Mouse (Mus musculus): ENCODE measurements around the gene Eif2d. TPM values are rescaled to one million over a fixed set of nuclear protein-coding genes. Genes with fewer than 3 reads are reported as not detected.
A peak's percentile ranks its signal among the peaks of the same experiment; 100 is the strongest.
"Not testable (repeated sequence)": the region's sequence is repeated elsewhere in the genome, so short reads cannot be mapped to it uniquely, and the experiment has no call there.

Eif2d gene
- polyA plus RNA-seq, 1 experiment = 33.3 TPM

GRCm38 (mm10) chr1:131146181-131146614, 6.8 kb upstream of the Eif2d start:
- no peak for TF ChIP-seq MYOG (IDR thresholded peaks at IDR 0.05; ENCODE audit: control insufficient read depth, extremely low read depth, insufficient read length)
- TF ChIP-seq CTCF (IDR thresholded peaks at IDR 0.05; ENCODE audit: control insufficient read depth, insufficient read depth, insufficient read length) = no peak
- TF ChIP-seq MAX (IDR thresholded peaks at IDR 0.05) = no peak
- TF ChIP-seq CEBPB (IDR thresholded peaks at IDR 0.05; ENCODE audit: low read depth) = no peak
- no peak for TF ChIP-seq FOSL1 (IDR thresholded peaks at IDR 0.05; ENCODE audit: insufficient read depth, low read length, poor library complexity, severe bottlenecking)
- no peak for TF ChIP-seq USF1 (IDR thresholded peaks at IDR 0.05; ENCODE audit: low read depth)
- no peak for TF ChIP-seq MYOD1 (IDR thresholded peaks at IDR 0.05; ENCODE audit: control insufficient read depth, insufficient read length, low read depth)
- no peak overlapping the region for H3K4me3 ChIP-seq (ENCODE audit: insufficient read depth, poor library complexity, severe bottlenecking)

GRCm38 (mm10) chr1:131149496-131149895, 3.5 kb upstream of the Eif2d start:
- Histone ChIP-seq H3ac (ENCODE audit: control insufficient read depth, insufficient read length, low read depth) (no peak overlapping the region), H3K27me3 (ENCODE audit: control insufficient read depth, insufficient read depth, insufficient read length) (no peaks in the 10 kb centered on the region), H3K79me3 (ENCODE audit: low read depth) (no peaks in the 10 kb centered on the region)

More at GRCm38 (mm10) chr1:131146181-131146614, 6.8 kb upstream of the Eif2d start:
- Histone ChIP-seq H3ac (ENCODE audit: control insufficient read depth, insufficient read length, low read depth) (no peak overlapping the region), H3K79me3 (ENCODE audit: low read depth) (no peaks in the 10 kb centered on the region), H3K36me3 (ENCODE audit: control insufficient read depth, insufficient read depth) (no peaks in the 10 kb centered on the region), H3K79me2 (ENCODE audit: control insufficient read depth, insufficient read depth) (no peaks in the 10 kb centered on the region), H3K27me3 (ENCODE audit: control insufficient read depth, insufficient read depth, insufficient read length) (no peaks in the 10 kb centered on the region)

GRCm38 (mm10) chr1:131155456-131155855, 2.5 kb downstream of the Eif2d start:
- no peaks in the 10 kb centered on the region for H3K79me3 ChIP-seq (ENCODE audit: low read depth)

More at GRCm38 (mm10) chr1:131149496-131149895, 3.5 kb upstream of the Eif2d start:
- Histone ChIP-seq H3K4me3 (ENCODE audit: insufficient read depth, poor library complexity, severe bottlenecking) (no peak overlapping the region), H3K79me2 (ENCODE audit: control insufficient read depth, insufficient read depth) (peaks cover 15% of the 10 kb centered on the region), H3K36me3 (ENCODE audit: control insufficient read depth, insufficient read depth) (no peaks in the 10 kb centered on the region)
- TF ChIP-seq MAX (IDR thresholded peaks at IDR 0.05) = no peak
- TF ChIP-seq CEBPB (IDR thresholded peaks at IDR 0.05; ENCODE audit: low read depth) = no peak
- no peak for TF ChIP-seq USF1 (IDR thresholded peaks at IDR 0.05; ENCODE audit: low read depth)
- no peak for TF ChIP-seq MYOD1 (IDR thresholded peaks at IDR 0.05; ENCODE audit: control insufficient read depth, insufficient read length, low read depth)
- TF ChIP-seq MYOG (IDR thresholded peaks at IDR 0.05; ENCODE audit: control insufficient read depth, extremely low read depth, insufficient read length) = no peak
- TF ChIP-seq CTCF (IDR thresholded peaks at IDR 0.05; ENCODE audit: control insufficient read depth, insufficient read depth, insufficient read length) = no peak
- TF ChIP-seq FOSL1 (IDR thresholded peaks at IDR 0.05; ENCODE audit: insufficient read depth, low read length, poor library complexity, severe bottlenecking) = no peak

GRCm38 (mm10) chr1:131159573-131160327, 6.8 kb downstream of the Eif2d start:
- H3K79me3 ChIP-seq (ENCODE audit: low read depth); H3K27me3 ChIP-seq (ENCODE audit: control insufficient read depth, insufficient read depth, insufficient read length); H3K79me2 ChIP-seq (ENCODE audit: control insufficient read depth, insufficient read depth); H3K4me3 ChIP-seq (ENCODE audit: insufficient read depth, poor library complexity, severe bottlenecking); H3ac ChIP-seq (ENCODE audit: control insufficient read depth, insufficient read length, low read depth): not testable (repeated sequence)
- H3K36me3 ChIP-seq (ENCODE audit: control insufficient read depth, insufficient read depth) = peaks cover 50% of the 10 kb centered on the region

More at GRCm38 (mm10) chr1:131155456-131155855, 2.5 kb downstream of the Eif2d start:
- H3K27me3 ChIP-seq (ENCODE audit: control insufficient read depth, insufficient read depth, insufficient read length) = no peaks in the 10 kb centered on the region
- peak; percentile 63 for TF ChIP-seq CTCF (IDR thresholded peaks at IDR 0.05; ENCODE audit: control insufficient read depth, insufficient read depth, insufficient read length)
- TF ChIP-seq MYOG (IDR thresholded peaks at IDR 0.05; ENCODE audit: control insufficient read depth, extremely low read depth, insufficient read length) = no peak
- peaks cover 26% of the 10 kb centered on the region for H3K36me3 ChIP-seq (ENCODE audit: control insufficient read depth, insufficient read depth)
- H3ac ChIP-seq (ENCODE audit: control insufficient read depth, insufficient read length, low read depth) = no peak overlapping the region
- H3K4me3 ChIP-seq (ENCODE audit: insufficient read depth, poor library complexity, severe bottlenecking) = no peak overlapping the region
- H3K79me2 ChIP-seq (ENCODE audit: control insufficient read depth, insufficient read depth) = peaks cover 22% of the 10 kb centered on the region

- Histone ChIP-seq H3ac (ENCODE audit: control insufficient read depth, insufficient read length, low read depth) (no peak overlapping the region), H3K4me3 (ENCODE audit: insufficient read depth, poor library complexity, severe bottlenecking) (no peak overlapping the region), H3K79me3 (ENCODE audit: low read depth) (no peaks in the 10 kb centered on the region), H3K36me3 (ENCODE audit: control insufficient read depth, insufficient read depth) (peaks cover 56% of the 10 kb centered on the region), H3K27me3 (ENCODE audit: control insufficient read depth, insufficient read depth, insufficient read length) (no peaks in the 10 kb centered on the region), H3K79me2 (ENCODE audit: control insufficient read depth, insufficient read depth) (no peaks in the 10 kb centered on the region)
- TF ChIP-seq MAX (IDR thresholded peaks at IDR 0.05) (no peak), MYOD1 (IDR thresholded peaks at IDR 0.05; ENCODE audit: control insufficient read depth, insufficient read length, low read depth) (no peak), CTCF (IDR thresholded peaks at IDR 0.05; ENCODE audit: control insufficient read depth, insufficient read depth, insufficient read length) (no peak), MYOG (IDR thresholded peaks at IDR 0.05; ENCODE audit: control insufficient read depth, extremely low read depth, insufficient read length) (no peak), FOSL1 (IDR thresholded peaks at IDR 0.05; ENCODE audit: insufficient read depth, low read length, poor library complexity, severe bottlenecking) (no peak), USF1 (IDR thresholded peaks at IDR 0.05; ENCODE audit: low read depth) (no peak), CEBPB (IDR thresholded peaks at IDR 0.05; ENCODE audit: low read depth) (no peak)
Observed at GRCm38 (mm10) chr1:131161091-131161490, 8.1 kb downstream of the Eif2d start.

- no peaks in the 10 kb centered on the region for H3K27me3 ChIP-seq (ENCODE audit: control insufficient read depth, insufficient read depth, insufficient read length)
- no peak overlapping the region for H3K4me3 ChIP-seq (ENCODE audit: insufficient read depth, poor library complexity, severe bottlenecking)
- H3K79me2 ChIP-seq (ENCODE audit: control insufficient read depth, insufficient read depth) = no peaks in the 10 kb centered on the region
- TF ChIP-seq CEBPB (IDR thresholded peaks at IDR 0.05; ENCODE audit: low read depth) = no peak
- no peak for TF ChIP-seq CTCF (IDR thresholded peaks at IDR 0.05; ENCODE audit: control insufficient read depth, insufficient read depth, insufficient read length)
- TF ChIP-seq USF1 (IDR thresholded peaks at IDR 0.05; ENCODE audit: low read depth) = no peak
- TF ChIP-seq MYOD1 (IDR thresholded peaks at IDR 0.05; ENCODE audit: control insufficient read depth, insufficient read length, low read depth) = no peak
- no peak for TF ChIP-seq FOSL1 (IDR thresholded peaks at IDR 0.05; ENCODE audit: insufficient read depth, low read length, poor library complexity, severe bottlenecking)
- TF ChIP-seq MYOG (IDR thresholded peaks at IDR 0.05; ENCODE audit: control insufficient read depth, extremely low read depth, insufficient read length) = no peak
- TF ChIP-seq MAX (IDR thresholded peaks at IDR 0.05) = no peak
- no peak overlapping the region for H3ac ChIP-seq (ENCODE audit: control insufficient read depth, insufficient read length, low read depth)
- peaks cover 64% of the 10 kb centered on the region for H3K36me3 ChIP-seq (ENCODE audit: control insufficient read depth, insufficient read depth)
- no peaks in the 10 kb centered on the region for H3K79me3 ChIP-seq (ENCODE audit: low read depth)
Observed at GRCm38 (mm10) chr1:131164427-131164826, 11.4 kb downstream of the Eif2d start.

Data from C2C12 (cell line).